ENCODE assay signal across 13 mouse cellular contexts in genomic region chr9:13592701-13593100, GRCm38 (mm10).
"Had no signal": no experiment of that assay in that cellular context is flagged by ENCODE, and none has a peak within 500 bp of the region (broad histone marks: within the 10 kb centered on the region; RNA-seq: fewer than 3 reads in every experiment).

No protein-coding gene starts in this region.

- H3K27me3 ChIP-seq: limb, embryonic 12.5 days; midbrain, embryonic 12.5 days; neural tube, embryonic 13.5 days had no signal

- H3K4me2 ChIP-seq: limb, embryonic 12.5 days; lung, embryonic 14.5 days; midbrain, embryonic 12.5 days; neural tube, embryonic 13.5 days had no signal

- H3K9me3 ChIP-seq: limb, embryonic 12.5 days; midbrain, embryonic 12.5 days; neural tube, embryonic 13.5 days had no signal

- DNase-seq: kidney, adult 8-10 months; kidney, postnatal 25 days; layer of hippocampus, adult 9-11 months; liver; lung, embryonic 14.5 days; lung, postnatal 10 days; right cerebral cortex, postnatal 14 days; thymus, postnatal 36 days had no signal

- H3K27ac ChIP-seq: limb, embryonic 12.5 days; liver, embryonic 14.5 days; midbrain, embryonic 12.5 days; neural tube, embryonic 13.5 days had no signal

- ATAC-seq: intestine, postnatal 0 days had no signal

- H3K4me3 ChIP-seq: limb, embryonic 12.5 days; midbrain, embryonic 12.5 days; neural tube, embryonic 13.5 days had no signal

- H3K36me3 ChIP-seq: limb, embryonic 12.5 days; midbrain, embryonic 12.5 days; neural tube, embryonic 13.5 days had no signal

- H3K9ac ChIP-seq: limb, embryonic 12.5 days; liver, embryonic 14.5 days; lung, embryonic 14.5 days; midbrain, embryonic 12.5 days; neural tube, embryonic 13.5 days had no signal
